Mouse (Mus musculus) MEL (cell line): ENCODE measurements around the gene Robo1.

ENCODE experiments used
- CHD2 ChIP-seq: IDR thresholded peaks from 2 replicates; pipeline ENCODE4 v1.6.1; 2011; ENCODE audit warnings: low read length, improper control_type of control experiment
- CTCF ChIP-seq, 3 experiments: IDR thresholded peaks in 2 of 3; conservative IDR thresholded peaks in 1 of 3; 2 replicates each; pipeline ENCODE4 v1.5.1; 2011 to 2012; ENCODE audit warnings: low read length in 3 of 3, low read depth in 2 of 3, mild to moderate bottlenecking in 2 of 3, improper control_type of control experiment in 1 of 3, inconsistent platforms in 1 of 3, mixed read lengths in 1 of 3, moderate library complexity in 1 of 3; ENCODE audit not compliant: control insufficient read depth in 1 of 3, insufficient read depth in 1 of 3, poor library complexity in 1 of 3, severe bottlenecking in 1 of 3
- EP300 ChIP-seq, 2 experiments: IDR thresholded peaks; 2 replicates each; pipeline ENCODE4 v1.6.1; 2011; ENCODE audit warnings: improper control_type of control experiment in 2 of 2, low read length in 2 of 2, low read depth in 1 of 2, mild to moderate bottlenecking in 1 of 2
- GATA1 ChIP-seq: IDR thresholded peaks from 2 replicates; pipeline ENCODE4 v1.6.1; 2011; ENCODE audit warnings: low read depth, low read length, improper control_type of control experiment
- JUND ChIP-seq: IDR thresholded peaks from 2 replicates; pipeline ENCODE4 v1.6.1; 2011; ENCODE audit warnings: low read depth, mild to moderate bottlenecking, improper control_type of control experiment, low read length
- MAX ChIP-seq: IDR thresholded peaks from 2 replicates; pipeline ENCODE4 v1.6.1; 2011; ENCODE audit warnings: low read length, improper control_type of control experiment
- MAZ ChIP-seq: IDR thresholded peaks from 2 replicates; pipeline ENCODE4 v1.6.1; 2012; ENCODE audit warnings: low read depth, mild to moderate bottlenecking, inconsistent platforms, low read length, improper control_type of control experiment
- RCOR1 ChIP-seq: IDR thresholded peaks from 2 replicates; pipeline ENCODE4 v1.6.1; 2012; ENCODE audit warnings: low read depth, mild to moderate bottlenecking, inconsistent platforms, low read length, improper control_type of control experiment
- TAL1 ChIP-seq: IDR thresholded peaks from 2 replicates; pipeline ENCODE4 v1.6.1; 2012; ENCODE audit warnings: mild to moderate bottlenecking, inconsistent platforms, low read length, moderate library complexity, mixed read lengths
- ZC3H11A ChIP-seq: IDR thresholded peaks from 2 replicates; pipeline ENCODE4 v1.6.1; 2012; ENCODE audit warnings: low read depth, mild to moderate bottlenecking, inconsistent platforms, low read length, improper control_type of control experiment

- TF ChIP-seq MAX (no peak), RCOR1 (no peak), EP300 (IDR thresholded peaks at IDR 0.05; ENCODE audit: low read depth in 1 of 2, low read length in 2 of 2) (no peak), GATA1 (no peak), MAZ (no peak), CHD2 (no peak), CTCF (IDR thresholded peaks at IDR 0.05 in 2 of 3, conservative IDR thresholded peaks at IDR 0.05 in 1 of 3; ENCODE audit: control insufficient read depth in 1 of 3, insufficient read depth in 1 of 3, low read depth in 2 of 3, low read length in 3 of 3, poor library complexity in 1 of 3, severe bottlenecking in 1 of 3) (no peak), TAL1 (no peak), JUND (no peak), ZC3H11A (no peak)
Observed at GRCm38 (mm10) chr16:72411669-72412270, 103.7 kb downstream of the Robo1 start.
